Mouse (Mus musculus) G1E (cell line): ENCODE measurements at regions not wholly inside any gene's neighbourhood (a gene's known extent, or its start where the extent isn't known, plus 50 kb on each side); places are given as distances from the start of the nearest gene placed in this dataset.
"Not testable (repeated sequence)": the region's sequence is repeated elsewhere in the genome, so short reads cannot be mapped to it uniquely, and the experiment has no call there.

Source experiments
- CTCF ChIP-seq: IDR thresholded peaks from 2 replicates; pipeline ENCODE4 v1.5.1; 2012; ENCODE audit warnings: low read depth, low read length, inconsistent platforms, mixed read lengths
- GATA1 ChIP-seq: IDR thresholded peaks from 2 replicates; pipeline ENCODE4 v1.6.1; 2012; ENCODE audit warnings: borderline replicate concordance, low read length, inconsistent platforms, mixed read lengths
- TAL1 ChIP-seq: conservative IDR thresholded peaks from 2 replicates; pipeline ENCODE4 v1.6.1; 2012; ENCODE audit warnings: low read depth, low read length, inconsistent platforms, mixed read lengths

GRCm38 (mm10) chrX:4899187-4899586 lies 52.7 kb upstream of the Btbd35f27 start:
- not testable (repeated sequence) for TF ChIP-seq CTCF, TAL1, GATA1
